Mouse (Mus musculus) limb, embryonic 11.5 days (tissue): ENCODE results near the gene Scn4b. TPM values are rescaled to one million over a fixed set of nuclear protein-coding genes. Genes with fewer than 3 reads are reported as not detected.

Experiments
- ATAC-seq: fragments of 200-750 bp; cut with Nextera tagmentation; 2 replicates; pipeline ENCODE4 v1.8.0; 2017; ENCODE audit warnings: low read depth; ENCODE audit not compliant: insufficient number of reproducible peaks, low FRiP score, low TSS enrichment
- DNase-seq: peaks from one replicate; pipeline ENCODE4 v3.0.0-alpha.2; 2015; ENCODE audit warnings: low spot score
- H3K27ac ChIP-seq: fragments of 300-500 bp; sonication (generic); replicated peaks from 2 replicates; pipeline ENCODE4 v1.5.1; 2014; ENCODE audit warnings: low read depth, mild to moderate bottlenecking, low read length
- H3K27me3 ChIP-seq: fragments of 300-500 bp; sonication (generic); 2 replicates; pipeline ENCODE4 v1.6.1; 2014; ENCODE audit warnings: mild to moderate bottlenecking, low read length, mixed read lengths; ENCODE audit not compliant: control insufficient read depth, insufficient read depth
- H3K36me3 ChIP-seq: fragments of 300-500 bp; sonication (generic); 2 replicates; pipeline ENCODE4 v1.6.1; 2014; ENCODE audit warnings: mild to moderate bottlenecking, low read length, moderate library complexity, mixed read lengths; ENCODE audit not compliant: control insufficient read depth, insufficient read depth
- H3K4me1 ChIP-seq: fragments of 300-500 bp; sonication (generic); 2 replicates; pipeline ENCODE4 v1.6.1; 2014; ENCODE audit warnings: low read length, mixed read lengths; ENCODE audit not compliant: control insufficient read depth, insufficient read depth
- H3K4me2 ChIP-seq: fragments of 300-500 bp; sonication (generic); 2 replicates; pipeline ENCODE4 v1.6.1; 2014; ENCODE audit warnings: low read depth, mild to moderate bottlenecking, moderate library complexity; ENCODE audit not compliant: severe bottlenecking
- H3K4me3 ChIP-seq: fragments of 300-500 bp; sonication (generic); 2 replicates; pipeline ENCODE4 v1.5.1; 2014; ENCODE audit warnings: low read depth, low read length
- H3K9ac ChIP-seq: fragments of 300-500 bp; sonication (generic); 2 replicates; pipeline ENCODE4 v1.6.1; 2014; ENCODE audit warnings: mild to moderate bottlenecking, low read length
- H3K9me3 ChIP-seq: fragments of 300-500 bp; sonication (generic); 2 replicates; pipeline ENCODE4 v1.6.1; 2016; ENCODE audit warnings: low read length; ENCODE audit not compliant: control insufficient read depth
- WGBS: fragments of 180-500 bp; shearing (Covaris S2); extraction: QIAGEN DNeasy Blood & Tissue Kit; methylation state at CpG from one replicate; pipeline ENCODE4 v1.1.7; 2014; 5-methylcytosine and 5-hydroxymethylcytosine counted together
- polyA plus RNA-seq: library from polyadenylated mRNA; unstranded; fragments of >200 nt; fragmentation: Nextera tagmentation; extraction: Ambion mirVana; gene quantifications from 2 replicates; pipeline ENCODE4 v1.2.1, GENCODE M21; 2014

Scn4b gene
- polyA plus RNA-seq, 1 experiment from 2014 or later, result 0.35 TPM

DNA sequence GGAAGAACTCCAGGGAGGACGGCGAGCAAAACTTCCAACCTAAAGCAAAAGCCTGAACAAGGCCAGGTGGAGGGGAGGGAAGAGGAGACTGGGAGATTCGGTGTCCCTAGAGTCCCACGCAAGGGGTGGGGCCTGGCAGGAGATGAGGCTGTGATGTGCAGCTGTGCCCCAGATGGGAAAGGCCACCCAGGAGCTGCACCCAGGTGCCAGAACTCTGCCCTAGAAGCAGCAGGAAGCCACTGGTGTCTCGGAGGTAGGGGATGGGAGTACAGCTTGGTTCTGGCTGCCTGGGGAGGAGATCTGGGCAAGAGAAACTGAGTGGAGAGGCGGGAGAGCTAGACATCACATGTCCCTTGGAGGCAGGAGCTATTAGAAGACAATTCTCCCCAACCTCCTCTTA lies 17.2 kb upstream of the Scn4b start:
- ATAC-seq (no peak), DNase-seq (no peak)
- no peaks in the 10 kb centered on the region for H3K9me3 ChIP-seq
- no peak overlapping the region for H3K4me2 ChIP-seq
- H3K9ac ChIP-seq, result no peak overlapping the region
- peaks cover 19% of the 10 kb centered on the region for H3K4me1 ChIP-seq
- H3K4me3 ChIP-seq, result no peak overlapping the region
- 51% methylated on average over 6 of the region's 6 CpGs for WGBS
- H3K27ac ChIP-seq, result no peak overlapping the region
- H3K27me3 ChIP-seq, result no peaks in the 10 kb centered on the region
- H3K36me3 ChIP-seq, result peaks cover 4% of the 10 kb centered on the region; the same call in 1 of the 2 replicates

DNA sequence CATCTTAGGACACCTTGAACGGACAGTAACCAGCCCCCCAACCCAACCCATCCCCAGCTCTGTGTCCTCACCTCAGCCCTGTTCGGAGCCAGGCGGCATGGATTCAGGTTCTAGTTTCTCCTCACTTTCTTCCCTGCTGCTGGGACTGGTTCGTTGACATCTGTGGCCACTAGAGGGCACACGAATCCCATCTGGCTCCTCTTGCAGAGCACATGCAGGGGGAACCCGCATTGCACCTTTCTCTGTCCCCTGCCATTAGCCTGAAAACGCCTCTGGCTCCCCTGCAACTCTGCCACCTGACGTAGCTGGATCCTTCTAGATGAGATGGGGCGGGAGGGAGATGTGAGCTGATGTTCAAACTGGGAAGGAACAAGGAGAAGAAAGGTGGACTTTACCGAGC lies 16.4 kb upstream of the Scn4b start:
- Histone ChIP-seq H3K4me2 (peak overlapping the region; percentile 27; the same call in 1 of the 2 replicates), H3K27ac (no peak overlapping the region), H3K36me3 (peaks cover 4% of the 10 kb centered on the region; the same call in 1 of the 2 replicates), H3K4me3 (no peak overlapping the region), H3K9me3 (no peaks in the 10 kb centered on the region), H3K9ac (0 out of 2 replicates have a peak overlapping the region, but pooled peaks have one; percentile 40), H3K4me1 (peaks cover 18% of the 10 kb centered on the region), H3K27me3 (no peaks in the 10 kb centered on the region)
- DNase-seq (peak; percentile 87), ATAC-seq (peak; percentile 10; the same call in 1 of the 2 replicates)
- 5% methylated on average over 10 of the region's 10 CpGs for WGBS

DNA sequence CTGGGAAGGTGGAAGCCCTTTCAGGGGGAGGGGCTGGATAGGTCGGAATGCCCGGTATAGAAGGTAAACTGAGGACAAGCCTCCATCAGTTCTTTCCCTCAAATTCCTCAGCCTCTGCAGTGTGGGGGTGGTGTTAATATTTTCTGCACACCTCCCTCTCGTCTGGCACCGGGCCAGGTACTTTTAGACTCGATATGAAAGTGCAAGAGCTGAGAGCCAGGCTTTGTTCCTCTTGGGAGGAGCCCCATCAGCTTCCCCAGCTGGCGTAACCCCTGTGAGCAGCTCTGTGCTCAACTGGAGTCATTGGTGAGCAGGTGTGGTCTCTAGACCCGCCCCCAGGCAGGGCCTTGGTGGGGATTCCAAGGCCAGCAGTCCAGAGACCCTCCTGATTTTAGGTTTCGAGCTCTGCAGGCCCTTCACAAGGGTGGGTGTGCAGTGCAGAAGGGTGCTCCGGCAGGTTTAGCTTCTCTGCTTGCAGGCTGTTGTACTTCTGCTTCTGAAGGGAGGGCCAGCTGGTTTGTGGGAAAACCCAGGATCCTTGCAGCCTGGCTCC lies 15.9 kb upstream of the Scn4b start:
- WGBS, result 36% methylated on average over 9 of the region's 9 CpGs
- no peak for DNase-seq

DNA sequence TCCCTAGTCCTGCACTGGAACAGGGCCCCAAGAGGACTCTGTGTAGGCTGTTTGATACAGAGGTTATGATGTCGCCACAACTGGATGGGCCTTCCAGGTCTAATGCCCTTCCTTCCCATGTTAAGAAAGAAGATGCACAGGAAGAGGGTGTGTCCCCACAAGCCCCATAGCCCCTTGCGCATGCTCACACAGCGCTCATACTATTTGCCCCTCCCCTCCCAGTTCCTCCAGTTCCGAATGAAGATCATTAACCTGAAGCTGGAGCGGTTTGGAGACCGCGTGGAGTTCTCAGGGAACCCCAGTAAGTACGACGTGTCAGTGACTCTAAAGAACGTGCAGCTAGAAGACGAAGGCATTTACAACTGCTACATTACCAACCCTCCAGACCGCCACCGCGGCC lies 13.0 kb upstream of the Scn4b start:
- WGBS, result 95% methylated on average over 14 of the region's 14 CpGs
- H3K4me3 ChIP-seq, result no peak overlapping the region
- H3K4me2 ChIP-seq, result no peak overlapping the region
- no peak for ATAC-seq
- no peaks in the 10 kb centered on the region for H3K27me3 ChIP-seq
- no peaks in the 10 kb centered on the region for H3K9me3 ChIP-seq
- H3K4me1 ChIP-seq, result peaks cover 13% of the 10 kb centered on the region
- no peak overlapping the region for H3K27ac ChIP-seq
- peaks cover 4% of the 10 kb centered on the region; the same call in 1 of the 2 replicates for H3K36me3 ChIP-seq
- DNase-seq, result no peak
- H3K9ac ChIP-seq, result no peak overlapping the region

More for the DNA sequence above, 15.9 kb upstream of the Scn4b start:
- no peaks in the 10 kb centered on the region for H3K9me3 ChIP-seq
- ATAC-seq, result no peak
- H3K27me3 ChIP-seq, result no peaks in the 10 kb centered on the region
- H3K27ac ChIP-seq, result no peak overlapping the region
- H3K4me2 ChIP-seq, result peak overlapping the region; percentile 27; the same call in 1 of the 2 replicates
- no peak overlapping the region for H3K4me3 ChIP-seq
- H3K4me1 ChIP-seq, result peaks cover 16% of the 10 kb centered on the region
- H3K9ac ChIP-seq, result 0 out of 2 replicates have a peak overlapping the region, but pooled peaks have one; percentile 40
- peaks cover 4% of the 10 kb centered on the region; the same call in 1 of the 2 replicates for H3K36me3 ChIP-seq

DNA sequence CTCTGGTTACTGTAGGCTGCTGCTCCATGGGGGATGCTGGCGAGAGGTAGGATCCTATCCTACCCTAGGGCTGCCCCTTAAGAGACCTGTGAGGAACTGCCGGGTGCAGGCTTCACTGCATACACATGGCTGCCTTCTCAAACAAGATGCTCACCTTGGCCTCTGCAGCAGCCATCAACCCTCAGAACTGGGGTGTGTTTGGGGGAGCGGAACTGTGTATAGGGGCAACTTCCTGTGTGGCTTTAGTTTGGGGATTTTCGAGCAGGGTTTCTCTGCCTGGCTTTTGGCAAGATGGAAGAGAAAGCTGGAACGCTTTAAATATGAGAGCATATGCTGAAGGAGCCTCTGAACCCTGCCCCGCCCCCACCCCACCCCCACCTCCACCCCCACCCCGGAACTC lies 11.3 kb upstream of the Scn4b start:
- H3K27me3 ChIP-seq, result no peaks in the 10 kb centered on the region
- ATAC-seq (no peak), DNase-seq (no peak)
- no peak overlapping the region for H3K4me3 ChIP-seq
- WGBS, result 58% methylated on average over 7 of the region's 7 CpGs
- H3K4me1 ChIP-seq, result peaks cover 6% of the 10 kb centered on the region
- H3K27ac ChIP-seq, result no peak overlapping the region
- H3K9me3 ChIP-seq, result no peaks in the 10 kb centered on the region
- H3K36me3 ChIP-seq, result peaks cover 4% of the 10 kb centered on the region; the same call in 1 of the 2 replicates
- no peak overlapping the region for H3K4me2 ChIP-seq
- H3K9ac ChIP-seq, result no peak overlapping the region

DNA sequence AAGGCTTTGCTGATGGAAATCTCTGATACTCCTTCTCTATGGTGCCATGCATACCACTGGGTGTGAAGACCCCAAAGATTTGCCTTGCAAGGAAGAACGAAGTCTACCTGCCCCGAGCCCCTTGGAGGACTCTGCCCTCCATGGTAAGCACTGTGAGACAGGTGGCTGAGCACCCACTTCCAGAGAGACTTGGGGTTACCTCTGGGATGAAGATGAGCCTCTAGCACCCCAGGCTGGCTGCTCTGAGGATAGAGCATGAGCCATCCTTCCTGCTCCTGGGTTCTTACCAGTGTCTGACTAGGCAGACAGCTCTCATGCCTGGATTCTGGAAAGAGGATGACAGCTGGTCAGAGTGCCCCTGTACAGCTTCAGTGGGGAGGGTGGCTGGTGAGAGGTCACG lies 8.1 kb upstream of the Scn4b start:
- H3K4me2 ChIP-seq, result no peak overlapping the region
- ATAC-seq (no peak), DNase-seq (no peak)
- H3K27me3 ChIP-seq, result no peaks in the 10 kb centered on the region
- no peak overlapping the region for H3K4me3 ChIP-seq
- peaks cover 4% of the 10 kb centered on the region; the same call in 1 of the 2 replicates for H3K36me3 ChIP-seq
- peaks cover 9% of the 10 kb centered on the region for H3K4me1 ChIP-seq
- no peak overlapping the region for H3K27ac ChIP-seq
- no peak overlapping the region for H3K9ac ChIP-seq
- H3K9me3 ChIP-seq, result no peaks in the 10 kb centered on the region
- 89% methylated on average over 3 of the region's 3 CpGs for WGBS

DNA sequence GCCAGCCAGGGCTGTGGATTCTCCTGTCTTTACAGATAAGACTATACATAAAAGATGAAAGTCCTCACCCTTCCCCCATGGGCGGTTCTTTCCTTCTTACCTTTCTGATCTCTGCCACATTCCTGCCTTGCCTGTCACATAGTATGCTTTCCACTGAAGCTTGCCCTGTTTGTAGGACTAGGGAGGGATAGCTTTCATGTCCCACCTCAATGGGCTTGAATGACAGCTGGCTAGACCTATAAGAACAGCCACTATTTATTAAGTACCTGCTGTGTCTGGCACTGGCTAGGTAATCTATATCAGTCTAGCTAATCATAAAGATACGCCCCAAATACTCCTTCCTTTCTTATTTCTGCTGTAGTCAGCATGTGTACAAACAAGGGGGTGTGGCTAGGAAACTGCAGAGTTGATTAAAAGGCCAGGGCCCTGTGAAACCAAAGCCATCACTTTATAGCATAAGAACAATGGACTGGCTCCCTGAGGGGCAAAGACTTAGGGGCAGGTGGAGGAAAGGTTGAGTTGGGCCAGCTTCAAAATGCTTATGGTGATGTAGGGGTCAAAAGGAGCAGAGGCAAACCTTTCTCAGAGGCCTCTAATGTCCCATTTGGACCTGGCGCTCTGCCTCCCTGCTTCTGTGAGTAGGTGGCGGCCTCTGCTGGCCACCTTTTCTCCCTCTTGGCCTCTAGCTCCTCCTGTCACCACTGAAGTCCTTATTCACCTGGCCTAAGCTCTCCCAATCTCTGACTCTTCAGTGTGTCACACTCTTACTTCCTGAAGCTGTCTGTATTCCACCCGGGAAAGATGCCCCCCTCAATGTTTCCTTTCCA lies 4.5 kb upstream of the Scn4b start:
- no peak for ATAC-seq
- H3K27me3 ChIP-seq, result no peaks in the 10 kb centered on the region
- peak; percentile 74 for DNase-seq
- no peaks in the 10 kb centered on the region; the same call in 1 of the 2 replicates for H3K36me3 ChIP-seq
- H3K9me3 ChIP-seq, result no peaks in the 10 kb centered on the region
- peaks cover 38% of the 10 kb centered on the region for H3K4me1 ChIP-seq
- H3K27ac ChIP-seq, result no peak overlapping the region
- no peak overlapping the region for H3K4me3 ChIP-seq
- no peak overlapping the region for H3K9ac ChIP-seq
- 27% methylated on average over 5 of the region's 5 CpGs for WGBS
- H3K4me2 ChIP-seq, result no peak overlapping the region

DNA sequence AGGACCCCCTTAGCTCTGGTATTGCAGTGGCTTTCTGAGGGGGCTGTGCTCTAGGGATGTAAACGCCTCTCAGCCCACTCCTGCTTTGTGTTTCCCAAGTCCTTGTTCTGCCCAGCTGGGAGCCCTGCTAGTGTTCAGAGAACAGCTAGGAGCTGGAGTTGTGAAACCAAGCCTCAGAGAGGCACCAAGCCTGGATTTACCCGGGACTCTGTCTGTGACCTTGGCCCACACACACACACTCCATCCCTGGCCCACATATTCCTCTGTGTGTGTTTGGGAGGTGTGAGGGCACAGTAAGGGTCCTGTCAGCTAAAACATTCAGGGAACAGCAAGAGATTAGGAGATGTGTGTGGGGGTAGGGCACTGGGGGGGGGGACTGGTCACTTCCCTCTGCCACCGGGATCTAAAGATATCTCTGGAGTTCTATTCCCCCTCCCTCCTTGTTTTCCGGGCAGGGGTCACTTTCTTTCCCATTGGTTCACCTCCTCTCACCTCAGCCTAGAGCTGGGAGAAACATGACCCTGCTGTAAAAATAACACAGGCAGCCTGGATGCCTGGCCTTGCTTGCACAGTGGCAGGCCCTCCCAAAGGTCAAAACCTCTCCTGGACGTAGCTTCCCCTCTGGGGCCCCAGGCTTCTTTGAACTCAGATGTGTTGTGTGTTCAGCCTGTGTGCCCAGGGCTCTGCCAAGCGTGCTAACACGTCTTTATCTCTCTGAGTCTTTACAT lies 1.6 kb upstream of the Scn4b start:
- Histone ChIP-seq H3K27ac (0 out of 2 replicates have a peak overlapping the region, but pooled peaks have one; percentile 16), H3K36me3 (no peaks in the 10 kb centered on the region; the same call in 1 of the 2 replicates), H3K4me1 (peaks cover 61% of the 10 kb centered on the region), H3K9ac (no peak overlapping the region), H3K4me3 (no peak overlapping the region), H3K4me2 (no peak overlapping the region), H3K27me3 (peaks cover 7% of the 10 kb centered on the region; the same call in 1 of the 2 replicates), H3K9me3 (no peaks in the 10 kb centered on the region)
- DNase-seq (peak; percentile 64), ATAC-seq (no peak)
- 0% methylated on average over 7 of the region's 7 CpGs for WGBS
